Mouse (Mus musculus) ZHBTc4 (cell line): ENCODE measurements around the gene Hist1h2ah.

ENCODE experiments used
- DNase-seq: peaks from one replicate; pipeline ENCODE4 v3.0.0-alpha.2; 2011; ENCODE audit warnings: low read depth, low spot score

The Hist1h2ah gene

DNA sequence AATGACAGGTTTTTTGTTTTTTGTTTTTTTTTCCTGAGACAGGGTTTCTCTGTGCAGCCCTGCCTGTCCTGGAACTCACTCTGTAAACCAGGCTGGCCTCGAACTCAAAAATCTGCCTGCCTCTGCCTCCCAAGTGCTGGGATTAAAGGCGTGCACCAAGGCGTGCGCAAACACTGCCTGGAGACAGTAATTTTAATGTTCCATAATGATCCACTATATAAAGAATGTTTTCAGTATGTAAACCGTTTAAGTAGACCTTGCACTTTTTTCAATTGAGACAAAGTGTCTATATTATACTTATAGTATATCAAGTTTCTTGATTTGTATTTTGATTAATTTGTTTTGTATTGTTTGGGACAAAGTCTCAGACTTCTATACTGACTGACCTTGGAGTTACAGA lies 4.0 kb upstream of the Hist1h2ah start:
- no peak for DNase-seq

GRCm38 (mm10) chr13:22037415-22037814 lies 2.0 kb upstream of the Hist1h2ah start:
- DNase-seq = no peak

- no peak for DNase-seq
These were observed 1.6 kb upstream of the Hist1h2ah start for GRCm38 (mm10) chr13:22036986-22037385.

GRCm38 (mm10) chr13:22036149-22036956 lies 985 bp upstream of the Hist1h2ah start:
- DNase-seq = peak; percentile 69

DNA sequence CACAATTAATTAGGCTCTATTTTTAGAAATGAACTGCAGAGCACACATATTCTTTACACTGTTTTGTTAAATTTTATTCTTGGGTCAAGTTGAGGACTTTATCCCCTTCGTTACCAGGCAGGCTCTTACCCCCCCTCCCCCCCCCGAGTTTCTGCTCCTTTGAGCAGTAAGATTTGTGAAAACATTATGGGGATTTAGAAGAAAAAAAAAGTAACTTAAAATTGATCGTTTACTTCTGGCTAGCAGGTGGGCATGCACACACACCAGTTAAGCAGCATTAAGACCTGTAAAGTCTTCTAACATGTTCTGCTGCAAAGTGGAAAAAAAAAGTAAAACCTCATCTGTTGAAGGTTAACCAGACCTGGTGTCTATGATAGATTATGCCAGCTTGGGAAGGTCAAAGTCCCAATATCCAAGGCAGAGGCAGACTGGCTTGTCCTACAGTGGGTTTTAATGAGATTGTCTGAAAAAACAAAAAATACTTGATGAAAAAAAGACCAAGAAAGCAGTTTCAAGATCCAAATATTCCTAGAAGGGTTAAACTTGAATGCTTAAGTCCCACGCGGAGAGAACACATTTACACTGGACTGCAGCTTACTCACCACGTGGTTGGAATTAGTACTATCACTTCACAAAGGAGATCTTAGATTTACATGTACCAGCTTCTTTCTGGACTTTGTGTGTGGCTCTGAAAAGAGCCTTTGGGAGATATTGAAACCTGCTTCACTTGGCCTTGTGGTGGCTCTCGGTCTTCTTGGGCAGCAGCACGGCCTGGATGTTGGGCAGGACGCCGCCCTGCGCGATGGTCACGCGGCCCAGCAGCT lies 713 bp downstream of the Hist1h2ah start:
- peak; percentile 60 for DNase-seq

- no peak for DNase-seq
These were observed 1.5 kb downstream of the Hist1h2ah start for GRCm38 (mm10) chr13:22033741-22034442.

- peak; percentile 52 for DNase-seq
These were observed 4.9 kb downstream of the Hist1h2ah start for GRCm38 (mm10) chr13:22030493-22030892.

GRCm38 (mm10) chr13:22029928-22030327 lies 5.4 kb downstream of the Hist1h2ah start:
- peak; percentile 74 for DNase-seq

GRCm38 (mm10) chr13:22028673-22029460 lies 6.5 kb downstream of the Hist1h2ah start:
- peak; percentile 97 for DNase-seq

GRCm38 (mm10) chr13:22026058-22027031 lies 9.0 kb downstream of the Hist1h2ah start:
- peak; percentile 89 for DNase-seq

DNA sequence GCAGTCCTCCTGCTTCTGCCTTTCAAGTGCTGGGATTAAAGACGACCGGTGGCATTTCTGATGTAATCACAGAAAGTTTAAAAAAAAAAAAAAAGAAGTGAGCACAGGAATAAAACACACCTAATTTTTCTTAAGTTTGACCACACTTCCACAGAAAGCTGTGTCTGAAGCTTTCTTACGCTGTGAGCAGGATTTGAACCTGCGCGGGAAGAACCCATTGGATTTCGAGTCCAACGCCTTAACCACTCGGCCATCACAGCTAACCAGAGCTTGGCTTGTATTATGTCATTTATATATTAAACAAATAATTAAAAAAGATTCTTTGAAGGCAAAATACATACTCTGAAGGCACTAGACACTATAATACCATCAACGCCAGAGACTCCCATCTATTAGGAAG lies 13.1 kb downstream of the Hist1h2ah start:
- peak; percentile 92 for DNase-seq

DNA sequence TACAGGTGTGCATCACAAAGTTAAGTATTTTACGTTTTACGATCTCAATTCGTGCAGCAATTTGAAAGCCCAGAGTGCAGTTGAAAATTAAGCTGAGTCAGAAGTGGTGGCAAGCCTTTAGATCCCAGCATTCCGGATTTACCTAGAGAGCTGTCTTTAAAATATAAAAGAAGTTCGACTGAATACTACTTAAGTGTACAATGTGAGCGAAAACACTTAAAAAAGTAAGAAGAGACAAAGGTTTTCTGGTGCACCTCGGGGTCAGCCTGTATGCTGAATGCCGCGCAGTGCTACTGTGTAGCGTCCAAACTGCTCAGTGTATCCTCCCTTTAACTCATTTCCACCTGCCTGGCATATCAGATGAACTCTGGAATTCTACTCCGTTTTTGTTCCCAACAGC lies 13.8 kb downstream of the Hist1h2ah start:
- no peak for DNase-seq

GRCm38 (mm10) chr13:22020901-22021339 lies 14.4 kb downstream of the Hist1h2ah start:
- DNase-seq = peak; percentile 71

DNA sequence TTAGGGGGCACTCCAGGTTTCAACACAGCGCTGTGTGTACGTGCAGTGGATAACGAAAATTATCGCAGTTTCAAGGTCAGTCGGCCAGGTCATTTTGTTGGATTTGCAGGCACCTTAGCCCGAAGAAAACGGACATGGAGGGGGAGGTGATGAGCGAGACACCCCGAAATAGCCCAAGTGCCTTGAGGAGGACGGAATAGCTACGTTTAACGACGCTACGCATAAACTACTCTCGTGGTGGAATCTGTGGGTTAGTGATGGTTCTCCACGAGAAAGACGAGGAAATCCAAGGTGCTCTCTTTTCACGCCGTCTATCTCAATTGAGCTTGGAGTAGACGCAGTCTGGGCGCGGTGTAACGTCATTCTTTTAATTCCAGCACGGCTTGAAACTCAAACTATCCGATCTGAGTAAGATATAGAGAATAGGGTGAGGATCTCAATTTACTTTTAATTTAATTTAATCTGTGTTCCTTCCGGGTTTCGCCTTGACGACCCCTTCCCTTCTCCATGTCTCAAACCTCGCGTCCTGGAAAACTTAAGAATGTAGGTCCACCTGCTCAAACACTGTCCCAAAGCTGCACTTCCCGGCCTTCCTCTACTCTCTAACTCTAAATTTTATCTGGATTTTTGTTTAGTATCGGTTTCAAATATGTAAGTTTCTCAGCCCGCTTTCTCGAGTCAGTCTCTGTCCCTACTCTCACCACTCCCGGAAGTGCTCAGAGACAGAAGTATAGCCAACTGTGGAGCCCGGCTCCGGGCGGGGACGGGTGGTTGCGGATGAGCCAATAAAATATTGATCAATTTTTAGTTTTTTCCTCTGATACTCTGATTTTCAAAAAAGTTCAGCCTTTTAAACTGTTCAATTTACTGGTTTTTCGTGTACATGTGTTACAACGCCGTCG lies 15.2 kb downstream of the Hist1h2ah start:
- DNase-seq = no peak

- DNase-seq = peak; percentile 93
These were observed 19.6 kb downstream of the Hist1h2ah start for GRCm38 (mm10) chr13:22015479-22016450.

- no peak for DNase-seq
These were observed 20.9 kb downstream of the Hist1h2ah start for GRCm38 (mm10) chr13:22014411-22014845.

DNA sequence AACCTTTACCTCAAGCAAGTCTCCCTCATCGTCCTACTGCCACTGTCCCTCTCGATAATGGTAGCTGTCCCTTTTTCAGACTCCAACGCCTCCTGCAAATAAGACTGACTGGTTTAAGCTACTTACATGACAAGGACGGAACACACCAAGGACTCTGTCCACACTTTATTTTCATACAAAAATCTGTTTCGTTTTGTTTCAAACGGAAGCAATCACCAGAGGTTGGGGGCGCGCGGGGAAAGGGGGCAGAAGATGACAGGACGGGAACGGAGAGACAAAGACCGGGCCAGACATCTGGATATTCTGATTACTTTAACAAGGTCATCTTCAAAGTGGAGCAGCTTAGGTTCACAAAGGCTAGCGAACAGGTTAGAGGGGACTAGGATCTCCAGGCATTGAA lies 21.7 kb downstream of the Hist1h2ah start:
- no peak for DNase-seq

DNA sequence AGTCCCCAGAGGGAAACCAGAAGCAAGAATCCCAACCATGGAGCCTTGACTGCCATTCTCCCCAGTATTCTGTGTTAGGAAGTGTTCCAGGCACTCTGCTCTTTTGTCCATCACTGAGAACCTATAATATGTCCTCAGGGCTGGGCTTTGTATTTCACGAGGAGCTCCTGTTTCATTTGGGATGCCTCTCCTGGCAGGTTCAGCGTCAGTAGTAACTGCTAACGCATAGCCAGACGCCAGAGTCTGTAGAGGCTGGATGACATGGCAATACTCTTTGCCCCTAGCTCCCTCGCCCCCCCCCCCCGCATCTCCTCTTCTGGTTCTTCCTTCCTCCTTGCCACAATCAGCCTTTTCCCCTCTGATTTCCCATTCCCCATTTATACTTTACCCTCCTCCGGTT lies 25.7 kb downstream of the Hist1h2ah start, which contains the start of gene Prss16:
TSS of gene Prss16 (minus strand) at position 101 of the 400 bp plus-strand sequence.
- DNase-seq = no peak
